Mouse (Mus musculus) kidney, postnatal 14 days (tissue): ENCODE results near the gene Lhcgr.

Source experiments
- DNase-seq: peaks from one replicate; pipeline ENCODE4 v3.0.0; 2022; ENCODE audit warnings: mixed read lengths

Lhcgr gene

DNA sequence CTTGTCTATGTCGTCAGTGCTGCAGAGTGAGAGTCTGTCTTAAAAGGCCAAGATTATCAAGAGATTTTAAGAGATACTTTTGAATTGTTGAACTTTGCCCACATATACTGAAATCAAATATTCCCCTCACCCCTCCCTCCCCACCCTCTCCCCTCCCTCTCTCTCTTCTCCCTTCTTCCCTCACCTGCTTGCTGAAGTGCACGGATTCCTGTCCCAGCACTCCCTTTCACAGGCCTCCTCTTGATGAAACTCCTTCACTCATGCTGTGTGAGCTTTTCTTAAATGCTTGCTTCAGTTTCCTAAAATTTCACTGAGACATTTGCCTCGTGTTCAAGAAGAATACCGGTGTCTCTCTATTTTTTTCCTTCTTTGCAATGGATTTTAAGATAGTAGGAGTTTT, 88.7 kb downstream of the Lhcgr start:
- no peak for DNase-seq

DNA sequence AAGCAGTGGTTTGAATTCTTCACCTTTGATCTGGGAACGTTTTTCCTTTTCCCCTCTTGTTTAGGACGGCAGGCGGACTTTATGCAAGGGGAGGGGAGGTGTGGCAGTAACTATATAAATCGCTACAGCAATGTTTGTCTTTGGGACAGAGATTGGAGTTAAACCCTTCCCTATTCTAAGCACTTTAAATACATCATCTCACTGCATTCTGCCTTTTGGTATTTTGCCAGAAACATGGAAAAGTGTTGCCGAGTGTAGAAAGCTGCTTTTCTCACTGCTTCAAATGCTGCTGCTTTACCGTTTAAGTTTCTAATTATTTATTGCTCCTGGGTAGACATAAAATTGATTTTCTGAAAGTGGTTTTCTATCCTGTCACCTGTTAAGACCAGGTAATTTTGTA, 89.4 kb downstream of the Lhcgr start:
- DNase-seq: no peak

DNA sequence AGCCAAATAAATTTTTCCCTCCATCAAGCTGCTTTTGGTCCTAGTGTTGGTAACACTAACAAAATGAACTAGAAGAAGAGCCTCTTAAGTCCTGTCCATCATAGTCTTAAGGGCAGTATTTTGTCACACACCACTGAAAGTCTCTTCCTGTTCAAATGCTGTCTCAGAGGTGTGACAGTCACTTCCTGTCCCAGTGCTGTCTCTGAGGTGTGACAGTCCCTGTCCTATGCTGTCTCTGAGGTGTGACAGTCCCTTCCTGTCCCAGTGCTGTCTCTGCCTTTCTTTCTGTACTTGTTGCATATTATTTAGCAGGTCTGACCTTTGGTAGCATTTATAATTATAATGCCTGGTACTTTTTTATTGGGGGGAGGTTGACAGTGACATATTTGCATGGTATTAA, 90.9 kb downstream of the Lhcgr start:
- DNase-seq: no peak

GRCm38 (mm10) chr17:88696656-88697333, 95.0 kb downstream of the Lhcgr start:
- DNase-seq: no peak

DNA sequence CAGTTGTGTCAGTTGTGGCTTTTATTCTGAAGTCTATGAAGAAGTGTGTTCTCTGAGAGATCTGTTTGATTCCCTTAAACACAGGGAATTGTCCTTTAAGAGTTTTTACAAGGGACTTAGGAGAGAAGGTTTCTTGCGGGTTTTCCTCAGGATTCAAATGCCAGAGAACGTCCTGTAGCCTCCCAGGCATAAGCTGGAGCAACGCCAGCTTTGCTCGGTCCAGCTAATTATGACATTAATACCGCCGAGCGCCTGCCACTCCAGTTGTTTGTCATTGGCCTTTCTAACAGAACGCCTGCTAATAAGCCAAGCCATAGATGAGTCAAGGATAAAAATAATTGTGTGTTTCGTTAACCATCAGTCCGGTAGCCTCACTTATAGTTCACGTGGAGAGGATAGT, 103.6 kb downstream of the Lhcgr start:
- no peak for DNase-seq

- DNase-seq: no peak
These were observed 116.2 kb downstream of the Lhcgr start for GRCm38 (mm10) chr17:88675310-88676309.

- no peak for DNase-seq
These were observed 121.0 kb downstream of the Lhcgr start for GRCm38 (mm10) chr17:88670800-88671199.

DNA sequence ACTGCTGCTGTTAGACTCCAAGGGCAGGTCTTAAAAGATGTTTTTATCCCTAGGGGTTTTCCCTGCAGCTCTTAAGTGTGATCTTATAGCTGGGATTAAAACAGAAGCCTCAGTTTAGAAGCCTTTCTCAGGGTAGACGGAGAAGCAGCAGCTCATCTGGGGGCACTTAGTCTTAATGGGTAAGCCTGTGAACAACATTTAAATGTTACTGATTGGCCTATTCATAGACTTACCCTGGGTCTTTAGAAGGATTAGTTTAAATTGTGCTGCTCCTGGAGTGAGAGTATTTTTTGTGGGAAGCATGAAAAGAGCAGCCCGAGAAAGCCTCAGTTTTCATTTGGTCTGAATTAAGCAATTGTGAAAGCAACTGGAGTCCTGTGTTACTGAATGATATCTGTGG, 121.9 kb downstream of the Lhcgr start:
- DNase-seq: no peak

DNA sequence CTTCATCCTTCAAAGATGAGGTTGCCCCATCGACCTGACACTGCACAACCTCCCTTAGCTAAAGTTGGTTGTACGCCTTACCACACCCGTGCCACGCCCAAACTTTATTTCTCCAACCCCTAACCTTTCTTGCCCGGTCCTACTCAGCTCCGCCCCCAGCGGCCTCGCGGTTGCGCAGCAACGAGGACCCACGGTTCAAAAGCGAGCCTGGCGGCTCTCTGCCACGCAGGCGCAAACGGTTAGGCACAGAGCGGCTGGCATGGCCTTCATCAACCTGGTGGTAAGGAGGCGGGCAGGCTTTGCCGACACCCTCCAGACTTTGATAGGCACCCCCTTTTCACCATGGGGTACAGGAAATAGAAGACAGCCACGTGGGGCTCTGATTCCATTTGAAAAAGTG, 123.3 kb downstream of the Lhcgr start, which contains the start of gene Gtf2a1l:
TSS of gene Gtf2a1l (plus strand) at position 209 of the 400 bp plus-strand sequence.
- peak; percentile 30 for DNase-seq
